Mouse (Mus musculus) neural tube, embryonic 10.5 days (tissue): Measurements from ENCODE around the gene Commd7.

Experiments
- DNase-seq: peaks from one replicate; pipeline ENCODE4 v3.0.0-alpha.2; 2017; ENCODE audit warnings: low spot score; ENCODE audit errors: extremely low spot score

The Commd7 gene

DNA sequence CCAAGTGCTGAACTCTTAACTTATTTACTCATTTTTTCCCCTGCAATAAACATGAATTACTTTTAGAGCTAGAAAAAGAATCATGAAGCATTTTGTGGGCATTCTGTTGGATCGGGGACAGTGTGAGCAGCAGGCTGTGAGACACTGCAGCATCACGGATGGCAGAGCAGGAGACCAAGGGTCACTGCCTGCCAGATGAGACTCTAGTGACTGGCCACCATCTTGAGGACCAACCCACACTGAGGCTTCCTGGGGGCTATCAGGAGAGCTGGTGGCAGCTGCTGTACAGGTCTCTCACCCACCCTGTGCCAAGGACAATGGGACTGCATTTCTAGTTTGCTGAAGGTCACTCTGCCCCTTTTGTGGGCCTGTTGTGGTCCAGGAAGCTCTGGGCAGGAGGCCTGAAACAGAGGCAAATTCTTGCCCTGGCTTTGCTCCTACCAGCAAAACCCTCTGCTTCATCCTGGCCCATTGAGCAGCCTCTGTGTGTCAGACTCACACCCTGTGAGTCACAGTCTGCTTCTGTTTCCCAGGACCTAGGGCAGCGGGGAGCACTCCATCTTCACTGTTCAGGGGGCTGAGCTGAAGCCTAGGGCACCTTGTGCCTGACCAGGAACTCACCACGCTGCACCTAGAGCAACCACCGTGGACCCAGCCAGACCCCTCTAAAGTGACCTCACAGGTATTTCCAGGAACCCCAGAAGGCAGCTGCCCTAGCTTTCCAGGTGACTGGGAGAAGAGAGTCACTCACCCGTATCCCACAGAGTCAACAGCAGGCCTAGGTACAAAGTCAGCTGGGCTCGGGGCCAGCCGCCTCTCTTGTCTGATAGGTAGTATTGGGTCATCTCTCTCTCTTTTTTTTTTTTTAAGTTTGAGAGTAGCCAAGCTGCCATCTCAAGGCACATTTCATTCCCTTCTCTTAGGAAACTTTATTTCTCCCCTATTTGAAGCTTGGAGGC is 40.2 kb downstream of the Commd7 start:
- DNase-seq: no peak

DNA sequence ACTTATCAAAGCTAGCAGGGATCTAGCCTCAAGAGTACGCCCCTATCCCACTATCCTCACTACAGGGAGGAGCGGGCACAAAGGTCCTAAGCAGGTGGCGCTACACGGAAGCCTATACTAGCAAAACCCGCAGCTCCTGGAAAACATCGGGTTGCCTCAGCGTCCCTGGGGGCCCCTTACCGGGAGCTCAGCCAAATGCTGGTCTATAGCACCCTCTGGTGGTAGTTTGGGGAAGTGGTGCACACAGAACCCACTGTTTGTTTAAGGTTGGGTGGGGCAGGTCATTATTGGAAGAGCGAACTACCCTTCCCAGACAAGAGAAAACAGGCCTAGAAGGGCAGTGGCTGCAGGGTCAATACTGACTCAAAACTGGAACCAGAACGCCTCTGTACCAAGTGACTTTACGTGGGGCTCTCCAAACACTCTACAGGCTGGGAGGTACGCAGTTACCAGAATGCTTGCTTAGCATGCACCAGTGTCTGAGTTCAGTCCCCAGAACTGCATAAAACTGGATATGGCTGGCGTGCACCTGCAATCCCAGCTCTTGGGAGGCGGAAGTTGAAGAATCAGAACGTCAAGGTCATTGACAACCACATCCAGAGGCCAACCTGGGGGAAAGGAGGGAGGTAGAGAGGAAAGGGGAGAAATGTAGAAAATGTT is 45.9 kb downstream of the Commd7 start:
- DNase-seq: peak; percentile 88

DNA sequence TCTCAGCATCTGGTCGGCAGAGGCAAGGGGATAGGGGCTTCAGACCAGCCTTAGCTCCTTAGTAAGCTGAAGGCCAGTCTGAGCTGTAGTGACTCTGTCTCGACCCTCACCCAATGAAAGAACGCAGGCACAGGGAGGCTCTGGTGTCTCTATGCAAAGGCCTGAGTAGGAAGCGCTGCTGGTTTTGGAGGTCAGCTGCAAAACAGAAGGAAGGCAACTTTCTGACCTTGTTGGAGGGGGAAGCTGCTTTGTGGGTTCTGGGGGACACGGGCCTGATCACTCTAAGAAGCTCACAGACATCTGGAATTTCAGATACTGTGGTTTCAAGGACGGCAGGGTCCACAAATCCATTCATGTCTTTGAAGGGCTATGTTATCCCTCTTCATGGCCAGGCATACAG is 46.6 kb downstream of the Commd7 start:
- no peak for DNase-seq

DNA sequence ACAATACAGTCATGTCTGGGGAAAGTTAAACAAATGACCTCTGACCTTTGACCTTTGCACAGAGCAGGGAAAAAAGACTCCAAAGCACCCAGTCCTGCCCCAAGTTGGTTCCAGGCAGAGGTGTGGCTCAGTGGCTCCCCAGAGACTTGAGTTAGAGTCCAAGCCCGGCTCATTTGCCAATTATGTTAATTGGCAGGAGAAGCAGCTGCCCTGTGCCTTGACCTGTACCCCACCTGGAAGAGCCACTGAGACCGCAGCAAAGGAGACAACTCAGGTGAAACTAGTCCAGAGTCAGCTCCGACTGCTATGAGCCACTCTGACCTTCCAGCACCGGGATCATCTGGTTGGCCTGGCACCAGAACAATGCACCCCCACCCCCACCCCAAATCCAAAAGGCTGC is 48.2 kb downstream of the Commd7 start:
- DNase-seq: no peak

DNA sequence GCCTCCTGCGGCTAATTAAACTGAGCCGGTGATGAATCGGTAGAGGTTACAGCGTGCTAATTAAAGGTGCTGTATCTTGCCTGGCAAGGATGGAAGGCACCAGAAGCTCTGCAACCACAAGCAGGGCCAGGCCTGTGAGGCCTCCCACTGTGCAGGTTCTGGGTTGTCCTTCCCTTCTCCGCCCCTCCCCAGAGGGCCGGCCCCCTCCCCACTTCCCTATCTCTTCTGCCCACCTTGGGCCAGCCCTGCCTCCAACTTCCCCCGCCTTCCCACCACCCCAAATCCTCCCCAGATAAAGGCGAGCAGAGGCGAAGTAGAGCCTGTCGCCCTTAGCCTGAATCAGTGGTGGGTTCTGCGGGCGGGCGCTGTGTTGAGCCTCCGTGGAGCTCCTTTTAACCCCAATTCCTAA is 48.9 kb downstream of the Commd7 start:
- no peak for DNase-seq

DNA sequence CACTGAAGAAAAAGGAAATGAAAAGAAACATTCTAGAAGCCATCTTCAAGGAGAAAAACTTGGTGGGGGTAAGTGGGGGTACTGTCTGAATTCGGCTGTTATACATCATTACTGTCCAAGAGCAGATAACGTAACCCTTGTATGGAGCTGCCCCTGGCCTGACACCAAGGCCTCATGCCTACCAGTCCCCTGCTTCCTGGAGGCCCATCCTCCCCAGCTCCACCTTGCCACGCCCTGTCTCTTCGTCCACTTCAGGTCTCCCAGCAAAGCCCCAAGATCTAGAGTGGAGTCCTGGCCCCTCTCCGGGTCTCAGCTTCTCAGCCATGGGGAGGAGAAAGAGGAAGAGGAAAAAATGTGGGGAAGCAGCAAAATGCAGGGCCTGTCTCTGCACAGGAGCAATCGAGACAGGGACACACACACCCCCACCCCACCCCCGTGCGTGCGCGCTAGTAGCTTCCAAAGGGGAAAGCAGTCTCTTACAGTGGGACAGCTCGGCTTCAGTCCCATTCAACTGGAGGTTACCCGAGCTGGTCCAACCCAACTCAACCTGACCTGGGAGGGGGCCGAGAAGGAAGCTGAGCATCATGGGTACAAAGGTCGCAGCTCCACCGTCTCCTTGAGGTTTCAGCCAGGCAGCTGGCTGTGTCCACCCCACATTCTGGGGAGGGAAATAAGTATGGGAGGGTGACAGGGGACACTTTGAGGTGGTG is 49.5 kb downstream of the Commd7 start:
- DNase-seq: no peak

DNA sequence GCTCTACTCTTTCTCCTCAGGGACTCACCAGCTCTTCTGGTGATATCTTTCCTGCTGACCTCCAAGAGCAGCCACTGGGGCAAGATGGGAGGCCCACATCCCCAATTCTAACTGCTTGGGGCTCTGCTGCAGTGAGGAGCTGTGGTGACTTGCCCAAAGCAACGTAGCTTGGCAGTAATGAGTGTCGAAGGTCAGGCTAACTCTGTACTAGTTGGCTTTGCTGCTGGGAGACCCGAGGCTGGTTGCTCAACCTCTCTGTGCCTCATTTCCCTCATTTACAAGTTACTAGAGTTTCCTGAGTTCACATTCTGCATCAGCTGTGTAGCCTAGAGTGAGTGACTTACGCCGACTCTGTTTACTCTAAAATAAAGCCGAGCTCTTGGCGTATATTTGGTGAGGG is 51.2 kb downstream of the Commd7 start:
- DNase-seq: no peak

DNA sequence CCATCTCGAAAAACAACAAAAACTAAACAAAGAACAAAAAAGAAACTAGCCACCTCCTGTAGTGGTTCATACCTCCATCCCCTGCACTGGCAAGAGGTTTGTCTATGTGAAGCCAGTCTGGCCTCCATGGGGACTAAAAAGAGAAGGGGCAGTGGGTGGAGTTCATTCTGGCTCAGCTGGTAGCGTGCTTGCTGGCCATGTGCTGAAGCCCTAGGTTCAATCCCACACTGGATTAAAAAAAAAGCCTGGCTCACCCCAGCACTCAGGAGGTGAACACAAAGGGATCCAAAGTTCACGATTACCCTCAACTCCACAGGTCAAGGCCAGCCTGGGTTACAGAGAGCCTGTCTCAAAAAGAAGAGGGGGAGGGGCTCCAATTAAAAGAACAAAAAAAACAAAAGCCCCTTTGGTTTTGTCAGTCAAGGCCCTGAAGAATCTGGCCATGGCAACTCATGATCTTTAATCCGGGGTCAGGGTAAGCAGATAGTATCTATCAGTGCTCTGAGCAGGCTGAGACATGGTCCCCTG is 52.1 kb downstream of the Commd7 start:
- DNase-seq: no peak

DNA sequence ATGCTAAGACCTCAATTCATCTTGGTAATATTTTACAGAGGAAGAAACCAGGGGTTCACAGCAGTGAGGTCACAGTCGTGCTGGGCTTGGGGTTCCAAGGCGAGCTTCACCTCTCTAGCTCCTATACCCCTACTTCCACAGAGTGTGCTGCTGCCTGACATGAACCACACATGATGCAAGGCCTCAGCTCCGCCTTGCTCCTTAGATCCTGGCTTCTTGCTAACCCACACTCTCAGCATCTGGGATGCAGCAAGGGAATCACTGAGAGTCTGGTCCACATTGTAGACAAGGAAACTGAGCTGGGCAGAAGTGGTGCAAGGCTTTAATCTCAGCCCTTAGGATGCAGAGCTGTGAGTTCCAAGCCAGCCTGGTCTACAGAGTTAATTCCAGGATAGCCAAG is 52.5 kb downstream of the Commd7 start:
- no peak for DNase-seq

DNA sequence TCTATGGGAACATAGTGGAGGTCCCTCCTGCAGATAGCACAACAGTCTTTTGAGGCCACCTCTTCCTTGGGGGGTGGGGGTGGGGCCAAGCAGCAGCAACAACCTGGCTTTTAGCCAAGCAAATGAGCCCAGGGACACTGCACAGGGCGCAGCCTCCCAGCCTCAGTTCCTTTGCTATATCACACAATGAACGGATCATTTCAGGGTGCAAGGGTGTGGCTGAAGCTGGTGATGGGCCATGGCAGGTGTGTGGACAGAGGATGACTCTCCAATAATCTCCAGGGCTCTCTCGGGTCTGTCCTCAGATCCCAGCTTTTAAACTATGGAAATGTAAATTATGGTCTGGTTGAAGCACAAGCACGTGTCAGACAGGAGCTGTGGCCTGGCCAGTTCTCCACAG is 55.5 kb downstream of the Commd7 start:
- DNase-seq: no peak

DNA sequence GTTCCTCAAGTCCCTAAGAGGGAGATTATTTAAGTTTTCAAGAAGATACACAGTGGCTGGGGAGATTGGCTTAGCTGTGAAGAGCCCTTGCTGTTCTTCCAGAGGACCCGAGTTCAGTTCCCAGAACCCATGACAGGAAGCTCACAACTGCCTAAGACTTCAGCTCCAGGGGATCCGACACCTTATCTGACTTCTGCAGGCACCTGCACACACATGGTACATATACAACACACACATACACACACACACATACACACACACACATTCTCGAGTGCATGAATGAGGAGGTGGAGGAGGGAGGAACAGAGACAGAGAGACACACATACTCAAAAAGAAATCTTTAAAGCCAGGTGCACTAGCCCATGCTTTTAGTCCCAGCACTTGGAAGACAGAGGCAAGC is 56.4 kb downstream of the Commd7 start:
- no peak for DNase-seq

DNA sequence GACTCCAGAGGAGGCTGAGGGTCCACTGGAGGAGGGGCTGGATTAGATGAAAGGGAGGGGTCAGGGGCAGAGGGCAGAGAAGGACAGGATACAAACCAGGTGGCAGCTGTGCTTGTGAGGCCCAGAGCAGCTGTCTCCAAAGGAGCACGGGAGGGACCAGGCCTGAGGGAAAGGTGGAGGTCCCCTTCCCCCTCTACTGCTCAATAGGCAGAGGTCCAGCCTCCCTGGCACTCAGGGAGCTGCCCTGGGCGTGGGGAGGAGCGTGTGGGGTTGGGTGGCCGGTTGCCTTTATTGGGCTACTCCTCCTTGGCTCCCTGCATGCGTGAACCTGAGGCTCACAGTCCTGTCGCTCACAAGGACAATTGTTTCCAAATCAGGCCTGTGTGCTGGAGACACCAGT is 57.0 kb downstream of the Commd7 start:
- no peak for DNase-seq

DNA sequence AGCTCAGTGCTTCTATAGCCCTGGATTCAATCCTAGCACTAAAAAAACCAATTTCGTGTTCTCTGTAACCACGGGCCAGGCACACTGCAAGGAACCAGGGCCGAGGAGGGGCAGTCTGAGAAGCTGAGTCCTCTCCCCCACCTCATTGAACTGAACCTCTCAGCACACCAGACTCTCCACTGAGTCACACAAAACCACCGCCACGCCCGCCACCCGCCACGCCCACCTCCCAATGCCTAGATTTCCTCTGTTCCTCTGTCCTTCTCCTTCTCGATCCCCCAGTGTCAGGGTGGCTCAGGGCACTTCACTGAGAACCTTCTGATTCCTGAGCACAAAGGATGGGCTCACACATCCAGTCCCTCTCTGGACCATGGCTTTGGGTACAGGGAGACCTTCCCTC is 59.5 kb downstream of the Commd7 start:
- no peak for DNase-seq

DNA sequence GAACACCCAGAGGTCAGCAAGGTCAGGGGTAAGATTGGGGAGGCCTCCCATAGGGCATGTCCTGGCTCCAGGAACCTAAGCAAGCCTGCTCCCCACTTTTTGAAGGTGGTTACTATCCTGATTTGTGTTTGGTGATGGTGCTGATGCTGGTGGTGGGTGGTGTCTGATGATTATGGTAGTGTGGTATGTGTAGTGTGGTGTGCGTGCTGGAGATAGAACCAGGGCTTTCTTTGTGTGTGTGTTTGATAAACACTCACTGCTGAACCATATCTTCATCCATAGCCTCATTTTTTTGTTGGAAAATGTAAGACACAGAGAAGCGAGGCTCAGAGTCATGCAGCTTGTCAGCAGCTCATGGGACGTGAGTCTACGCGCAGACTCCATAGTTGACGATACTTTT is 64.0 kb downstream of the Commd7 start:
- DNase-seq: no peak

DNA sequence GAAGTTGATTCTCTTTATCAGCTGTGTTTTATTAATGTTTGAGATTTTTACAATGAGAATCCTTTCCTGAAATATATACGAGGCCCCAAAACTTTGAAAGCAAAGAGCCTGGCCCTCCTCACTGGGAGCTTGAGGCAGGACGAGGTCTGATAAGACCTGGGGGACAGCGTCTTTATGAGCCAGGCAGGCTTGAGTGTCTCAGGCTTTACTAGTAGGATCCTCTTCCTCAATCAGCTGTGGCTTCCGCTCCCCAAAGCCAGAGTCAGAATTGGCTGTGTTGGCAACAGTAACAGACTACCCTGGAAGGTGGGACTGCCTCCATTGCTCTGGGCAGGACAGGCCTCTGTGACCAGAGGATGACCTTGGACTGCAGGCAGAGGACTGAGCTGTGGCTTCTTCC is 64.6 kb downstream of the Commd7 start:
- DNase-seq: no peak
